Mouse (Mus musculus) testis, adult 2 months (tissue): ENCODE measurements around the gene Mink1. TPM values are rescaled to one million over a fixed set of nuclear protein-coding genes. Genes with fewer than 3 reads are reported as not detected.

Source experiments
- H3K27ac ChIP-seq: fragments of 200-500 bp; 2 replicates; pipeline ENCODE4 v1.5.1; 2012; ENCODE audit warnings: low read depth, low read length; ENCODE audit not compliant: control insufficient read depth, insufficient read depth
- H3K27me3 ChIP-seq: fragments of 200-500 bp; 2 replicates; pipeline ENCODE4 v1.6.1; 2012; ENCODE audit warnings: mild to moderate bottlenecking, low read length, moderate library complexity; ENCODE audit not compliant: control insufficient read depth, insufficient read depth
- H3K36me3 ChIP-seq: fragments of 200-500 bp; 2 replicates; pipeline ENCODE4 v1.6.1; 2012; ENCODE audit warnings: mild to moderate bottlenecking, low read length; ENCODE audit not compliant: control insufficient read depth, insufficient read depth
- H3K4me1 ChIP-seq: fragments of 200-500 bp; 2 replicates; pipeline ENCODE4 v1.6.1; 2012; ENCODE audit warnings: low read length; ENCODE audit not compliant: control insufficient read depth, insufficient read depth
- H3K4me3 ChIP-seq: fragments of 200-500 bp; 2 replicates; pipeline ENCODE4 v1.5.1; 2012; ENCODE audit warnings: low read depth, mild to moderate bottlenecking, low read length, moderate library complexity, mixed read lengths; ENCODE audit not compliant: control insufficient read depth
- CTCF ChIP-seq: fragments of 200-500 bp; IDR thresholded peaks from 2 replicates; pipeline ENCODE4 v1.5.1; 2012; ENCODE audit warnings: low read depth, mild to moderate bottlenecking, inconsistent platforms, low read length, moderate library complexity; ENCODE audit not compliant: control insufficient read depth, insufficient read depth, insufficient replicate concordance
- POLR2A ChIP-seq: fragments of 200-500 bp; IDR thresholded peaks from 2 replicates; pipeline ENCODE4 v1.6.1; 2012; ENCODE audit warnings: low read depth, mild to moderate bottlenecking, inconsistent platforms, low read length, moderate library complexity; ENCODE audit not compliant: control insufficient read depth
- polyA plus RNA-seq: library from polyadenylated mRNA; depleted of rRNA; stranded (reverse); fragments of >200 nt; gene quantifications from 2 replicates; pipeline ENCODE4 v1.2.3, GENCODE M21; 2012; rRNA removed

Gene Mink1
- polyA plus RNA-seq, 1 experiment: 18.4 TPM

GRCm38 (mm10) chr11:70658521-70658920 is 95.8 kb downstream of the Mink1 start:
- no peak overlapping the region for H3K4me3 ChIP-seq
- H3K36me3 ChIP-seq: no peaks in the 10 kb centered on the region; the same call in 1 of the 2 replicates
- TF ChIP-seq POLR2A (no peak), CTCF (no peak)
- H3K27ac ChIP-seq: no peak overlapping the region
- H3K4me1 ChIP-seq: peaks cover 16% of the 10 kb centered on the region
- no peaks in the 10 kb centered on the region for H3K27me3 ChIP-seq

GRCm38 (mm10) chr11:70658942-70659341 is 96.3 kb downstream of the Mink1 start:
- H3K27me3 ChIP-seq: no peaks in the 10 kb centered on the region
- no peak overlapping the region for H3K27ac ChIP-seq
- no peak overlapping the region for H3K4me3 ChIP-seq
- peaks cover 16% of the 10 kb centered on the region for H3K4me1 ChIP-seq
- H3K36me3 ChIP-seq: no peaks in the 10 kb centered on the region; the same call in 1 of the 2 replicates
- TF ChIP-seq POLR2A (no peak), CTCF (no peak)

- Histone ChIP-seq H3K36me3 (no peaks in the 10 kb centered on the region; the same call in none of the 2 replicates), H3K27ac (no peak overlapping the region), H3K27me3 (no peaks in the 10 kb centered on the region), H3K4me3 (no peak overlapping the region), H3K4me1 (peaks cover 16% of the 10 kb centered on the region)
- TF ChIP-seq CTCF (no peak), POLR2A (no peak)
Observed at GRCm38 (mm10) chr11:70660571-70660970, 97.9 kb downstream of the Mink1 start.

GRCm38 (mm10) chr11:70663101-70663500 is 100.4 kb downstream of the Mink1 start:
- Histone ChIP-seq H3K36me3 (no peaks in the 10 kb centered on the region; the same call in none of the 2 replicates), H3K4me3 (no peak overlapping the region), H3K4me1 (no peaks in the 10 kb centered on the region)

DNA sequence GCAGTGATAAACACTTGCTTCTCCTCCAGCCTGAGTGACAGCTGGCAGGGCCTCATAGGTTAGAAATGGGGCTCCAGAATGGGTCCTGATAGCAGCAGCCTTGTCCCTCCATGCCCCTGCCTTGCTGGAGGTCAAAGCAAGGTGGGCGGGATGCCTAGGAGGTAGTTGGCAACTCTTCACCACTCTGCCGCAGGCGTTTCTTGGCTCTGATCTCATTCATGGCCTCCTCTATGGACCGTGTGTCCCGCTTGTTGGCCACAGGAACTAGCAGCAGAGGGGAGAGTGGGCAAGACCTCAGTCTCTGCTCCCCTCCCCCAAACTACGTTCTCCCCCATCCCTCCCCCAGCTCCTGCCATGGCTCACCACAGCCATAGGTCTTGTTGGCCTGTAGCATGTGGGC is 101.3 kb downstream of the Mink1 start:
- Histone ChIP-seq H3K4me1 (peaks cover 4% of the 10 kb centered on the region), H3K27me3 (no peaks in the 10 kb centered on the region), H3K4me3 (no peak overlapping the region), H3K27ac (no peak overlapping the region), H3K36me3 (no peaks in the 10 kb centered on the region; the same call in none of the 2 replicates)
- TF ChIP-seq CTCF (no peak), POLR2A (no peak)

More at GRCm38 (mm10) chr11:70663101-70663500, 100.4 kb downstream of the Mink1 start:
- H3K27ac ChIP-seq: no peak overlapping the region
- no peak for TF ChIP-seq POLR2A
- TF ChIP-seq CTCF: no peak
- H3K27me3 ChIP-seq: no peaks in the 10 kb centered on the region

Other genes with a start within 250 kb of the Mink1 start
- gene Alox12e, start 240.3 kb upstream of the Mink1 start, polyA plus RNA-seq: 0.12 TPM in 1 of 2 replicates, not detected in the other
- gene Alox15, start 210.8 kb upstream of the Mink1 start, polyA plus RNA-seq: 0.52 and 1.3 TPM in 2 replicates
- 36.7 and 38.4 TPM in 2 replicates for gene Pelp1, start 152.8 kb upstream of the Mink1 start, polyA plus RNA-seq
- 8.9 and 10.6 TPM in 2 replicates for gene Arrb2, start 130.2 kb upstream of the Mink1 start, polyA plus RNA-seq
- 8.3 and 10.2 TPM in 2 replicates for gene Med11, start 111.0 kb upstream of the Mink1 start, polyA plus RNA-seq
- gene Zmynd15, start 103.4 kb upstream of the Mink1 start, polyA plus RNA-seq: 186 and 201 TPM in 2 replicates
- 3.2 and 3.9 TPM in 2 replicates for gene Cxcl16, start 102.9 kb upstream of the Mink1 start, polyA plus RNA-seq
- 1.2 TPM in 2 replicates for gene Tm4sf5, start 57.6 kb upstream of the Mink1 start, polyA plus RNA-seq
- 0.30 and 0.36 TPM in 2 replicates for gene Vmo1, start 48.3 kb upstream of the Mink1 start, polyA plus RNA-seq
- not detected in 2 replicates for gene Gltpd2, start 43.7 kb upstream of the Mink1 start, polyA plus RNA-seq
- 385 and 389 TPM in 2 replicates for gene Psmb6, start 37.5 kb upstream of the Mink1 start, polyA plus RNA-seq
- not detected in 2 replicates for gene Gm40193, start 29.9 kb upstream of the Mink1 start, polyA plus RNA-seq
- gene Pld2, start 22.8 kb upstream of the Mink1 start, polyA plus RNA-seq: 1.2 and 2.0 TPM in 2 replicates
- 770 and 775 TPM in 2 replicates for gene 4930544D05Rik, start 53.0 kb downstream of the Mink1 start, polyA plus RNA-seq
- 241 and 243 TPM in 2 replicates for gene Chrne, start 56.3 kb downstream of the Mink1 start, polyA plus RNA-seq
- 0.13 and 0.19 TPM in 2 replicates for gene Gp1ba, start 76.2 kb downstream of the Mink1 start, polyA plus RNA-seq
- gene Rnf167, start 84.4 kb downstream of the Mink1 start, polyA plus RNA-seq: 77.6 and 77.8 TPM in 2 replicates
- 27.2 and 29.4 TPM in 2 replicates for gene Slc25a11, start 84.6 kb downstream of the Mink1 start, polyA plus RNA-seq
- 113 and 158 TPM in 2 replicates for gene Pfn1, start 91.8 kb downstream of the Mink1 start, polyA plus RNA-seq
- 85.9 and 101 TPM in 2 replicates for gene Eno3, start 94.3 kb downstream of the Mink1 start, polyA plus RNA-seq
- 44.5 and 47.9 TPM in 2 replicates for gene Spag7, start 106.5 kb downstream of the Mink1 start, polyA plus RNA-seq
- gene Camta2, start 125.2 kb downstream of the Mink1 start, polyA plus RNA-seq: 10.3 and 10.6 TPM in 2 replicates
- 19.6 and 21.0 TPM in 2 replicates for gene Inca1, start 137.3 kb downstream of the Mink1 start, polyA plus RNA-seq
- gene Kif1c, start 137.7 kb downstream of the Mink1 start, polyA plus RNA-seq: 5.7 and 6.6 TPM in 2 replicates
- gene Zfp3, start 201.3 kb downstream of the Mink1 start, polyA plus RNA-seq: 1.2 TPM in 2 replicates
- 0.13 and 0.16 TPM in 2 replicates for gene Scimp, start 249.7 kb downstream of the Mink1 start, polyA plus RNA-seq